Mouse (Mus musculus) midbrain, postnatal 0 days (tissue): ENCODE measurements around the gene Ptpro. TPM values are rescaled to one million over a fixed set of nuclear protein-coding genes. Genes with fewer than 3 reads are reported as not detected.

Experiments used
- ATAC-seq: fragments of 200-750 bp; cut with Nextera tagmentation; 2 replicates; pipeline ENCODE4 v1.8.0; 2017; ENCODE audit warnings: moderate number of reproducible peaks, mild to moderate bottlenecking, moderate TSS enrichment, moderate library complexity; ENCODE audit not compliant: low FRiP score
- DNase-seq: peaks from one replicate; pipeline ENCODE4 v3.0.0-alpha.2; 2015; ENCODE audit warnings: low spot score
- H3K27ac ChIP-seq: fragments of 300-500 bp; sonication (generic); 2 replicates; pipeline ENCODE4 v1.5.1; 2014; ENCODE audit warnings: low read depth, mild to moderate bottlenecking, low read length, mixed read lengths
- H3K27me3 ChIP-seq: fragments of 300-500 bp; sonication (generic); 2 replicates; pipeline ENCODE4 v1.6.1; 2014; ENCODE audit warnings: low read length, control low read depth, mixed read lengths; ENCODE audit not compliant: insufficient read depth
- H3K36me3 ChIP-seq: fragments of 300-500 bp; sonication (generic); 2 replicates; pipeline ENCODE4 v1.6.1; 2014; ENCODE audit warnings: low read length, control low read depth, mixed read lengths; ENCODE audit not compliant: insufficient read depth
- H3K4me1 ChIP-seq: fragments of 300-500 bp; sonication (generic); 2 replicates; pipeline ENCODE4 v1.6.1; 2014; ENCODE audit warnings: mild to moderate bottlenecking, control low read depth, antibody characterized with exemption, low read length, mixed read lengths; ENCODE audit not compliant: insufficient read depth
- H3K4me2 ChIP-seq: fragments of 300-500 bp; sonication (generic); 2 replicates; pipeline ENCODE4 v1.6.1; 2014; ENCODE audit warnings: low read depth, mild to moderate bottlenecking, low read length, mixed read lengths; ENCODE audit not compliant: poor library complexity, severe bottlenecking
- H3K4me3 ChIP-seq: fragments of 300-500 bp; sonication (generic); 2 replicates; pipeline ENCODE4 v1.5.1; 2014; ENCODE audit warnings: low read depth, mild to moderate bottlenecking, low read length, moderate library complexity
- H3K9ac ChIP-seq: fragments of 300-500 bp; sonication (generic); replicated peaks from 2 replicates; pipeline ENCODE4 v1.6.1; 2014; ENCODE audit warnings: mild to moderate bottlenecking, low read length, moderate library complexity, mixed read lengths; ENCODE audit not compliant: poor library complexity, severe bottlenecking
- H3K9me3 ChIP-seq: fragments of 300-500 bp; sonication (generic); 2 replicates; pipeline ENCODE4 v1.6.1; 2016; ENCODE audit warnings: low read length, control low read depth
- CTCF ChIP-seq: IDR thresholded peaks from 2 replicates; pipeline ENCODE4 v1.5.1; 2016; ENCODE audit warnings: antibody characterized with exemption, mild to moderate bottlenecking
- WGBS: fragments of 180-500 bp; shearing (Covaris S2); extraction: QIAGEN DNeasy Blood & Tissue Kit; methylation state at CpG from one replicate; pipeline ENCODE4 v1.1.7; 2014; 5-methylcytosine and 5-hydroxymethylcytosine counted together
- polyA plus RNA-seq: library from polyadenylated mRNA; unstranded; fragments of >200 nt; fragmentation: Nextera tagmentation; extraction: Ambion mirVana; gene quantifications from 2 replicates; pipeline ENCODE4 v1.2.1, GENCODE M21; 2015
- total RNA-seq: library from RNA; depleted of rRNA; stranded (reverse); fragments of >200 nt; gene quantifications from 2 replicates; pipeline ENCODE4 v1.2.3, GENCODE M21; 2014; rRNA removed

Gene Ptpro
- total and polyA plus RNA-seq, 2 experiments from 2014 or later = 58.7 to 122 TPM

- Histone ChIP-seq H3K4me2 (no peak overlapping the region), H3K9ac (no peak overlapping the region), H3K9me3 (no peaks in the 10 kb centered on the region), H3K4me1 (no peaks in the 10 kb centered on the region), H3K4me3 (no peak overlapping the region), H3K36me3 (peaks cover 16% of the 10 kb centered on the region; the same call in 1 of the 2 replicates), H3K27ac (no peak overlapping the region), H3K27me3 (no peaks in the 10 kb centered on the region)
- DNase-seq (no peak), ATAC-seq (no peak)
- TF ChIP-seq CTCF = no peak
- WGBS = 69% methylated on average over 14 of the region's 14 CpGs
Measured at GRCm38 (mm10) chr6:137509341-137510045, 257.4 kb downstream of the Ptpro start.

- 75% methylated on average over 5 of the region's 5 CpGs for WGBS
- ATAC-seq = no peak
- no peaks in the 10 kb centered on the region for H3K4me1 ChIP-seq
- TF ChIP-seq CTCF = no peak
- no peak overlapping the region for H3K9ac ChIP-seq
- peaks cover 16% of the 10 kb centered on the region; the same call in 1 of the 2 replicates for H3K36me3 ChIP-seq
- no peak for DNase-seq
- no peak overlapping the region for H3K4me2 ChIP-seq
- H3K27ac ChIP-seq = no peak overlapping the region
- H3K4me3 ChIP-seq = no peak overlapping the region
- H3K9me3 ChIP-seq = no peaks in the 10 kb centered on the region
- H3K27me3 ChIP-seq = no peaks in the 10 kb centered on the region
Measured at GRCm38 (mm10) chr6:137512753-137513152, 260.6 kb downstream of the Ptpro start.

Other genes with a start within 250 kb of the Ptpro start
- gene Rerg, start 81.8 kb upstream of the Ptpro start, total RNA-seq = 0.82 and 2.9 TPM in 2 replicates
- gene Rerg, start 81.8 kb upstream of the Ptpro start, polyA plus RNA-seq = 8.3 and 9.8 TPM in 2 replicates